Mouse (Mus musculus): ENCODE data around the gene Gm47969.
"Not testable (repeated sequence)": the region's sequence is repeated elsewhere in the genome, so short reads cannot be mapped to it uniquely, and the experiment has no call there.

Gm47969 gene

GRCm38 (mm10) chr1:83044882-83045427, at the start of gene Gm47969:
Gene Gm47969 (plus strand): TSS chr1:83044932.
- DNase-seq = no peak

- DNase-seq = not testable (repeated sequence)
Measured at GRCm38 (mm10) chr1:83000306-83000705, 44.4 kb upstream of the Gm47969 start, which contains the start of gene Gm47959. Gene Gm47959 (plus strand): TSS chr1:83000548.

GRCm38 (mm10) chr1:83006218-83007179, 38.2 kb upstream of the Gm47969 start:
- no peak for DNase-seq

- no peak for DNase-seq
Measured at GRCm38 (mm10) chr1:83007471-83007870, 37.3 kb upstream of the Gm47969 start.

GRCm38 (mm10) chr1:83014477-83014876, 30.3 kb upstream of the Gm47969 start:
- no peak for DNase-seq

DNA sequence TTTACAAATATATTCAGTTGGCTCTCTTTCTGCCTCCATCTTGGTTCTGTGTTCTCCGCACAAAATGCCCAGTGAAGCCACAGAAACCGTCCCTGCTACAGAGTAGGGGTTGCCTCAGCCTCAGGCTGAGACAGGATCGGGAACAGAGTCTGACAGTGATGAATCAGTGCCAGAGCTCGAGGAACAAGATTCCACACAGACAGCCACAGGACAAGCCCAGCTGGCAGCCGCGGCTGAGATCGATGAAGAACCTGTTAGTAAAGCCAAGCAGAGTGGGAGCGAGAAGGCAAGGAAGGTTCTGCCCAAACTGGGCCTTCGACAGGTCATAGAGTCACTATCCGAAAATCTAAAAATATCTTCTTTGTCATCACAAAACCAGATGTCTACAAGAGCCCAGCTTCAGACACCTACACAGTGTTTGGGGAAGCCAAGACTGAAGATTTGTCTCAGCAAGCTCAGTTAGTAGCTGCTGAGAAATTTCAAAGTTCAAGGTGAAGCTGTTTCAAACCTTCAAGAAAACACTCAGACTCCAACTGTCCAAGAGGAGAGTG, 29.3 kb upstream of the Gm47969 start:
- no peak for DNase-seq

GRCm38 (mm10) chr1:83016556-83016955, 28.2 kb upstream of the Gm47969 start:
- DNase-seq = no peak

DNA sequence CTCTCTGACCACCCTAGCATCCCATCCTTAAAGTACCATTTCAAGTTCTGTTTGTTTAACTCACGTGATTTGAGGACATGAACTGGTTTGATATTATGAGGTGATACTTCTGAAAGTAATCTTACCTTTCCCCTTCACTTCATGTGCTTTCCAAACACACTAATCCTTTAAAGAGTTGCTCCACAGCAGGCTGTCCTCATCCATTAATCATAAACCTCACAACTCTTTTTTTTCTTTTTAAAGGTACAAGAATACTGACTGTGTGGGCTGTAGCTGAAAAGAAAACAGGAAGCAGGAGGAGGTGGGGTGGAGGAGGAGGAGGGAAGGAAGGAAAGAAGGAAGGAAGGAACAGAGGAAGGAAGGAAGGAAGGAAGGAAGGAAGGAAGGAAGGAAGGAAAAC, 12.8 kb upstream of the Gm47969 start:
- no peak for DNase-seq

DNA sequence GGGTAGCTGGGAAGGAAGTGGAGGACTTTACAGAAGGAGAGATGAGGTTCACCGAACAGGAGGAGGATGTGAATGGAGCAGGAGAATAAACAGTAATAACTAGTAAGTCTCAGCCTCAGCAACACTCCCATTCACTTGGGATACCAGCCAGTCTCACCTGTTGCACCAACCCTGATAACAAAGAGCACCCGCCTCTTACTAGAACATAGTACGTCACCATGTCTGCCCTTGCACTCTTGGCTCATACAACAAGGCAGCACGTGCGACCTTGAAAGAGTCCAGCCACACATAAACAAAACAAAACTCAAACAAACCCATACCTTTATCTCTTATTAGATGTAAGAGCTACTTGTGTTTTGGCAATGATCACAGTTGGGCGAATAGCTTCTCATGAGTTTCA, 12.2 kb upstream of the Gm47969 start:
- DNase-seq = no peak

DNA sequence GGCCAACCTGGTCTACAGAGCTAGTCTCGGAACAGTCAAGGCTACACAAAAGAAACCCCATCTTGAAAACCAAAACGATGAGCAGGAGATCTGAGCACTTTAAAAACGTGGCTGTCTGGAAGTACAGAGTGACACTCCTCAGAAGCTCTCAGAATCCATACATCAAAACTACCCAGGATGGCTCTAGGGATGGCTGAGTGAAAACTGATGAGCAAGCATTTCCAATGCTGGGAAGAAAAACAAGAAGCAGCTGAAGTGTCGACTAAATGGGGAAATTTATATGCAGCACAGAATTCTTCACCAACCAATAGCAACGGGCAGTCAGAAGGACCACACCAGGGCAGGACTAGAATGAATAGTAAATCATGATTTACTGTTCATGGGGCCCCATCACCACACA, 10.2 kb upstream of the Gm47969 start:
- no peak for DNase-seq

DNA sequence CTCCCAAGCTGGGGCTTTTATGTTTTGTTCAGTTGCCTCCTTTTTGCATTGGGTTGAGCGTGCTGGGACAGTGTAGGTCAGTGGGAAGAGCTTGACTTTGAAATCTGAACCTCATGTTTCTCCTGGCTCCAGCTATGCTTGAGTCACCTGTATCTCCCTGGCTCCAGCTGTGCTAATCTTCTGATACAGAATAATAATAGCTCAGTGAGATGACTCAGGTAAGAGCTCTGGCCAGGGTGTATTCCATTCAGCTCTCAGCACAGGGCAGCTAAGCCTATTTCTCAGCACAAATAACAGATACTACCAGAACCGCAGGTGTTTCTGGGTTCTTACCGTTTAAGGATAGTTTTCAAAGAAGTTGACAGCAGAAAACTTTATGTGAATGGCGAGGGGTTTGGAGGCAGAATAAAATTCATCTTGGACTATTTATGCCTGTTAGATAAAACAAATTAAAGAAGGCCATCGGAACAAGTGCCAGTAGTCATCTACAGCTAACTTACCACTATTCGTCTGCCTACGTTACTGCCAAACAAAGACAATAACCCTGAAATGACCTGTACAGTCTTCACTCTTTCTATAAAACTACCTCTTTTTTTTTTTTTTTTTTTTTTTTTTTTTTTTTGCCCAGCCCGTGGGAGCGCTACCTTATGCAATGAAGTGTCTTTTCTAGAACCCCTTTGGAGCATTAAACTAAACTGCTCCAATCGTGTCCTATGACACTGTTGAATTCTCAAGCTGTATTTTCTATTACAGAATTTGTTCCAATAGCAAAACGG, 7.7 kb upstream of the Gm47969 start:
- DNase-seq = no peak

GRCm38 (mm10) chr1:83038109-83038672, 6.5 kb upstream of the Gm47969 start, which contains the start of gene Slc19a3:
Gene Slc19a3 (minus strand): TSS chr1:83038448.
- peak; percentile 73 for DNase-seq

DNA sequence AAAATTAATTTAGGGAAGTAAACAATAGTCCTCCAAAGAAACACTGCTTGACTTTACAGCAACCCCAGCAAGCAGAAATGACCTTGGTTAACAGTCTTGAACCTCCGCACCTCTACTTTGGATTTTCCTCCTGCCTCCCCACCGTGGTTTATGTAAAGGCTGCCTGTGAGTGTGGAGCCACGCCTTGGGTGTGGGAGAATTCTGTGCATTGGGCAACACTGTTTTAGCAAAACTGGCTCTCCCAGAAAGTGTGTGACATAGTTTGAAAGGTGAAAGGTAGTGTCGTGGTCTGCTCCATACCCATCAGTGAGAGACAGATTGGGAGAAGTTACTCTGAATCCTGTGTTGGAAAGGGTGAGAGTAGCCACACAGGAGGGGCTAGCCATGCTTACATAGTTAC, 5.7 kb upstream of the Gm47969 start:
- no peak for DNase-seq

- DNase-seq = no peak
Measured at GRCm38 (mm10) chr1:83042380-83042779, 2.4 kb upstream of the Gm47969 start, which contains the start of gene Krtap28-10. Gene Krtap28-10 (minus strand): TSS chr1:83042480.

GRCm38 (mm10) chr1:83058481-83058880, 13.7 kb downstream of the Gm47969 start:
- peak; percentile 13 for DNase-seq

DNA sequence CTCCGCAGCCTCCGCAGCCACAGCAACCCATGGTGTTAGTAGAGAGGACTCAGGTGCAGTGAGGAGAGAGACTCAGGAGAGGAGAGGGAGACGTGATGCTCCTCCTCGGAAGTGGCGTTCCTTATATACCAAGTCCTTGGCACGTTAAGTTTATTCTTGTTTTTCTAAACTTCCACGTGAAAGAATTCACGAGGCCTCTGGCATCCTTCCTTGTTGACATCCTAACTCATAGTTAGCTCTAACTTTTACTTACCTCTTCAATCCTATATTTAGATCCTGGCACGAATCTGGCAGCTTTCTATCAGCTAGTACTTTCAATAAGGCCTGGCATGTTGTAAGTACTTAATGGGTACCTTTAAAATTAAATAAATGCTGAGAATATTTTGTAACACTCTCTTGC, 14.5 kb downstream of the Gm47969 start, which contains the start of gene A030005K14Rik:
Gene A030005K14Rik (minus strand): TSS at position 101 of the 400 bp plus-strand sequence.
- no peak for DNase-seq

- DNase-seq = no peak
Measured at GRCm38 (mm10) chr1:83060643-83061042, 15.9 kb downstream of the Gm47969 start, which contains the start of gene Krtap28-13. Gene Krtap28-13 (plus strand): TSS chr1:83060930.

GRCm38 (mm10) chr1:83064851-83065250, 20.1 kb downstream of the Gm47969 start:
- peak; percentile 10 for DNase-seq

DNA sequence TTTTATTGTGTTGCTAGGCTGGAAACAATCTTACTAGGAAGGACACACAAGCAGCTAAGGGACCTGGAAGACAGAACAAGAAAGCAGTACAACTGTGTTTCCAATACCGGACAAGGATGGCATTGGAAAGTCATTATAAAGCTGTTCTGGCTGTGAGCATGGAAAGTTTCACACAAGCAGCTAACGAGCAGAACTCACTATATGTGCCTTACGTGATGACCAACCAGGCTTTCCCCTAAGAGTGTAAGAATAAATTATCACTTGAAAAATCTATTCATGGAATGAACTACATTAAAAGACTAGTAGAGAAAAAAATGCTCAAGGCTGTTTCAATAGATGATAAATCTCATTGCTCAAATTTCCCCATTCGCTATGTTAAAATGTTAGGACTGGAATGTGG, 21.8 kb downstream of the Gm47969 start:
- no peak for DNase-seq

DNA sequence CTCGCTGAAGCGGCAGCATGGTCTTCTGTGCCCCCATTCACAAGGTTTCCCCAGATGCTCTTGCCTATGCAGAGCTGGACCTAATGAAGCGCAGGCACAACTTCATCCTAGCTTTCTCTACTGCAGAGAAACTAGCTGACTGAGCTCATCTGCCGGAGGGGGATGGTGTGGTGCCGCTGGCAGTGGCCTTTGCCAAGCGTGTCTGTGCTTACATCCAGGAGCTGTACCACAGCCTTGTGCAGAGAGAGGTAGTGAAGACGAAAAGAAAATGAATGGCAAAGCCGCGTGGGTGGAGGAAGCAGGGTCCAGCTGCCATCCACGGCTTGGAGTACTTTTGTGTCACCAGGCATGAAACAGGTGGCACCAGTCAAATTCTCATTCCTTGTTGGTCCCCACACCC, 22.5 kb downstream of the Gm47969 start:
- DNase-seq = no peak

DNA sequence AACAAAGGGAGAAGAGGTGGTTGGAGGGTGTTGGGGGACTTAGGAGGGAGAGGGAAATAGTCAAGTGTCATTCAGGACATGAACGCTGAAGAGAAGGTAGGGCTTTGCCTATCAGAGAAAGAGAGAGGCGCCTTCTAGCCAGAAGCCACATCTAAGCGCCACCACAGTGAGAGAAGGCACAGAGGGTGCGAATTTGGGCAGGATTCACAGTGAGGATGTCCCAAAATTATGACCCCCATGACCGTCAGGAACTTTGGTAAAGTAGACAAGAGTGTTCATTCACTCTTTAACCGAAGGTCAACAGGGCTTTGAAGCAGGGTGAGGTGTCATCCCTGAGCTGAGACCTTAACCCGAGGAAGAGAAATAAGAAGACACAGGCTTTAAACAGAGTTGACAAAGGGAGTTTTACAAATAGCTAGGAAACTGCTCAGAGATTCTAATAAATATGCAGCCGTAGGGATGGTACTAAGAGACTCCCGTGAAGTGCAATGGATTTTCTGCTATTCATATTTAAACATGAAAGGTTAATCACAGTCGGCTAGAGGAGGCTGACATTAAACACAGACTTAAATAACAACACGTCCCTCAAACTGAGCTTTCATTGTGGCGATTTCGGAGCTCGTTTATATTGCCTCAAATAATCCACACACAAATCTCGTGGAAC, 30.9 kb downstream of the Gm47969 start:
- DNase-seq = no peak

Measured in kidney, adult 18-20 months (tissue).